Mouse (Mus musculus) common myeloid progenitor, adult 5-6 weeks (primary cell): ENCODE measurements at regions not wholly inside any gene's neighbourhood (a gene's known extent, or its start where the extent isn't known, plus 50 kb on each side); places are given as distances from the start of the nearest gene placed in this dataset.

ENCODE experiments used
- ATAC-seq: replicated peaks from 2 replicates; pipeline ENCODE4 v1.8.0; 2016; ENCODE audit warnings: low read depth, mild to moderate bottlenecking, moderate TSS enrichment, inconsistent platforms; ENCODE audit not compliant: poor library complexity, severe bottlenecking

- peak; percentile 52; the same call in 1 of the 2 replicates for ATAC-seq
Measured at GRCm38 (mm10) chr16:31592014-31592871, 71.0 kb upstream of the Dlg1 start.

- no peak for ATAC-seq
Measured at GRCm38 (mm10) chr16:31592973-31593683, 70.1 kb upstream of the Dlg1 start.

GRCm38 (mm10) chr16:31597965-31598364 lies 65.3 kb upstream of the Dlg1 start:
- no peak for ATAC-seq

- ATAC-seq = peak; percentile 95
Measured at GRCm38 (mm10) chr16:31598409-31598988, 64.7 kb upstream of the Dlg1 start.

- ATAC-seq = no peak
Measured at GRCm38 (mm10) chr16:31598989-31599421, 64.2 kb upstream of the Dlg1 start.

GRCm38 (mm10) chr16:31601278-31601677 lies 62.0 kb upstream of the Dlg1 start:
- ATAC-seq = no peak

- no peak for ATAC-seq
Measured at GRCm38 (mm10) chr16:31603185-31603584, 60.1 kb upstream of the Dlg1 start.

GRCm38 (mm10) chr16:31606389-31607177 lies 56.7 kb upstream of the Dlg1 start:
- ATAC-seq = no peak

- ATAC-seq = no peak
Measured at GRCm38 (mm10) chr16:31608964-31609363, 54.3 kb upstream of the Dlg1 start.

- ATAC-seq = no peak
Measured at GRCm38 (mm10) chr16:31609394-31610172, 53.7 kb upstream of the Dlg1 start.
